In the genomic region with DNA sequence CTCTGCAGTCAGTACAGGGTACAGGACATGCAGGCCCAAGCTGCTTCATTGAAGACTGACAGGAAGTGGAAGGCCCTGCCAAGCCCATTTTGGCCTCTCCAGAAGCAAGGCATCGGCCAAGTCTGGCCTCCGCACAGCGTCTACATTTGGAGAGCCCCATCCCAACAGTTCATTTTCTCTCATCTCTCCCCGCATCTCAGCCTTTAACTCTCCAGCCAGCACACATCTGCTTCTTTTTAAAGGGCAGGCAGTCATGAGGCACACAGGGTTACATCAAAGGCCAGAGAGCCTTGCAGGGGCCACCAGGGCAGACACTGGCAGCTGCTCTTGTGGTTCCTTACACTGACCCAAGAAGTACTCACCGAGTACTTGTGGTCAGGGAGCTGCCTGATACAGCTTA, we compare ENCODE assay signal across 12 mouse cellular contexts.
DNase-seq lines count a peak whose midpoint lies in the region; ATAC-seq and TF ChIP-seq lines count a peak whose summit lies in the region.
"Had no signal": no experiment of that assay in that cellular context is flagged by ENCODE, and none has a peak within 500 bp of the region (broad histone marks: within the 10 kb centered on the region; RNA-seq: fewer than 3 reads in every experiment).

No protein-coding gene starts in this region.

- no peak overlapping the region for H3K4me3 ChIP-seq in kidney, adult 2 months (ENCODE audit: insufficient read depth, low read depth, low read length)
- peak overlapping the region; percentile 5; the same call in 1 of the 2 replicates for H3K4me3 ChIP-seq in embryonic facial prominence, embryonic 10.5 days
- H3K4me3 ChIP-seq in lung, postnatal 0 days (ENCODE audit: low read depth, low read length): no peak overlapping the region
- H3K4me3 ChIP-seq: midbrain, embryonic 13.5 days had no signal

- no peak for TF ChIP-seq POLR2A in kidney, adult 2 months (IDR thresholded peaks at IDR 0.05; ENCODE audit: low read depth, low read length)

- no peaks in the 10 kb centered on the region for H3K9me3 ChIP-seq in embryonic facial prominence, embryonic 10.5 days
- H3K9me3 ChIP-seq in lung, postnatal 0 days (ENCODE audit: low read length): no peaks in the 10 kb centered on the region
- H3K9me3 ChIP-seq: midbrain, embryonic 13.5 days had no signal

- H3K4me2 ChIP-seq in lung, postnatal 0 days (replicated peaks; ENCODE audit: low read depth, low read length): no peak overlapping the region
- H3K4me2 ChIP-seq: midbrain, embryonic 13.5 days had no signal

- peak; percentile 68 for DNase-seq in embryo, embryonic 10 days (ENCODE audit: low spot score)
- no peak for DNase-seq in embryo, embryonic 11 days
- DNase-seq in kidney, adult 2 months: peak; percentile 42
- DNase-seq in kidney, postnatal 10 days: no peak
- peak; percentile 72 for DNase-seq in embryonic facial prominence, embryonic 10.5 days (ENCODE audit: low spot score)
- DNase-seq in lung, postnatal 0 days (ENCODE audit: low spot score): peak; percentile 61
- DNase-seq in layer of hippocampus, adult 9-11 months: no peak
- DNase-seq in MN1 (ENCODE audit: low spot score): no peak
- DNase-seq: B cell, adult 2 months; kidney, postnatal 14 days; left cerebral cortex, postnatal 4 days had no signal

- 73% methylated on average over 5 of the region's 5 CpGs for WGBS in kidney, adult 2 months
- WGBS in embryonic facial prominence, embryonic 10.5 days: 36% methylated on average over 5 of the region's 5 CpGs
- WGBS in lung, postnatal 0 days: 46% methylated on average over 5 of the region's 5 CpGs

- TF ChIP-seq EP300 in lung, postnatal 0 days (IDR thresholded peaks at IDR 0.05): no peak

- H3K9ac ChIP-seq in lung, postnatal 0 days (replicated peaks; ENCODE audit: low read depth): no peak overlapping the region
- H3K9ac ChIP-seq: midbrain, embryonic 13.5 days had no signal

- TF ChIP-seq CTCF in kidney, adult 2 months (conservative IDR thresholded peaks at IDR 0.05; ENCODE audit: insufficient read depth, insufficient read length, low read depth, low read length): no peak
- no peak for TF ChIP-seq CTCF in lung, postnatal 0 days (IDR thresholded peaks at IDR 0.05)

- no peaks in the 10 kb centered on the region for H3K36me3 ChIP-seq in kidney, adult 2 months (ENCODE audit: control insufficient read depth, insufficient read depth, low read length)
- H3K36me3 ChIP-seq in embryonic facial prominence, embryonic 10.5 days (replicated peaks): no peaks in the 10 kb centered on the region
- no peaks in the 10 kb centered on the region for H3K36me3 ChIP-seq in lung, postnatal 0 days (ENCODE audit: insufficient read depth, low read length)
- H3K36me3 ChIP-seq: midbrain, embryonic 13.5 days had no signal

- peak; percentile 82 for ATAC-seq in lung, postnatal 0 days
- ATAC-seq: midbrain, embryonic 13.5 days had no signal

- no peaks in the 10 kb centered on the region for H3K27me3 ChIP-seq in kidney, adult 2 months (replicated peaks; ENCODE audit: control insufficient read depth, insufficient read depth, low read length)
- H3K27me3 ChIP-seq in embryonic facial prominence, embryonic 10.5 days (replicated peaks; ENCODE audit: low read depth, poor library complexity, severe bottlenecking): no peaks in the 10 kb centered on the region
- no peaks in the 10 kb centered on the region for H3K27me3 ChIP-seq in lung, postnatal 0 days (replicated peaks; ENCODE audit: insufficient read depth, low read length)
- H3K27me3 ChIP-seq: midbrain, embryonic 13.5 days had no signal

- peak overlapping the region; percentile 40; the same call in 1 of the 2 replicates for H3K27ac ChIP-seq in kidney, adult 2 months (ENCODE audit: insufficient read depth, low read depth, low read length)
- H3K27ac ChIP-seq in embryonic facial prominence, embryonic 10.5 days (replicated peaks): peak overlapping the region; percentile 81
- H3K27ac ChIP-seq in lung, postnatal 0 days (ENCODE audit: low read length): 0 out of 2 replicates have a peak overlapping the region, but pooled peaks have one; percentile 26
- H3K27ac ChIP-seq: midbrain, embryonic 13.5 days had no signal

- no peaks in the 10 kb centered on the region; the same call in 1 of the 2 replicates for H3K4me1 ChIP-seq in kidney, adult 2 months (ENCODE audit: control insufficient read depth, insufficient read depth, low read length)
- H3K4me1 ChIP-seq in embryonic facial prominence, embryonic 10.5 days: peaks cover 88% of the 10 kb centered on the region
- no peaks in the 10 kb centered on the region for H3K4me1 ChIP-seq in lung, postnatal 0 days (ENCODE audit: insufficient read depth, low read depth, low read length)

Comparison
In these comparisons a context has a peak if more than half of its experiments do, and no peak if none do; other contexts are left out.
1. DNase-seq: peak in embryo, embryonic 10 days (single experiment), kidney, adult 2 months (single experiment), embryonic facial prominence, embryonic 10.5 days (single experiment) and lung, postnatal 0 days (single experiment); none in embryo, embryonic 11 days (single experiment), kidney, postnatal 10 days (single experiment), layer of hippocampus, adult 9-11 months (single experiment) and MN1 (single experiment).
2. H3K27ac ChIP-seq: peak in every context shown above with its lines; median percentile 81 in embryonic facial prominence, embryonic 10.5 days; 40 in kidney, adult 2 months; 26 in lung, postnatal 0 days.